Mouse (Mus musculus) layer of hippocampus, postnatal 25 days (tissue): ENCODE measurements at regions not wholly inside any gene's neighbourhood (a gene's known extent, or its start where the extent isn't known, plus 50 kb on each side); places are given as distances from the start of the nearest gene placed in this dataset.

Experiments used
- DNase-seq, 2 experiments: peaks; one replicate each; pipeline ENCODE4 v3.0.0; 2022; ENCODE audit warnings: mixed read lengths in 2 of 2, low spot score in 1 of 2; ENCODE audit errors: extremely low spot score in 1 of 2

DNA sequence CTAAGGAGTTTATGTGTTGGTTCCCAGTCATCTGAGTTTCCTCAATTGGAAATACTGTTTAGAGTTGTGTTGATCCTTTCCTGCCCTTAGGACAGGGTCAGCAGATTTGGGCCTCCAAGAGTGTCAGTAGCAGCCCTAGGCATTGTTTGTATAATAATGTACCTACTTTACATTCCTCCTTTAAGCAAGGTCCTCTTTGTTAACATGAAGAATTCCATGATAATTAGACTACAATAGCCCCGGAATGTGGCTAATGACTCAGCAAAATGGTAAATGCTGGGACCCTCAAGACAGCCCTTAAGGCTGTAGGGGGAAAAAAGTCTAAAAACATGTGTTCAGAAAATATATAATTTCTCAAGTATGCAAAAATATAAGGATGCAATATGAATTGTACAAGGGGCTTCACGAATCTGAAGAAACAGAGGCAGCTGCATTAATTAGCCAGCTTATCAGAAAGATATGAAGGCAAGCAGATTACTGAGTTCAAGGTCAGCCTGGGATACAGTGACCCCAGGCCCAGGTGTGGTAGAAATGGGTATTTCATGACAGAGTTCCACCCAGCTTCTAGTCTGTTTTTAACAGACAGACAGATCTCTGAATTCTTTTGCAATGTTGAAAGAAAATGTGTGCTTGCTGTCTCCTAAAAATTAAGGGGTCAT is 80.1 kb upstream of the Ptprk start:
- DNase-seq: no peak

DNA sequence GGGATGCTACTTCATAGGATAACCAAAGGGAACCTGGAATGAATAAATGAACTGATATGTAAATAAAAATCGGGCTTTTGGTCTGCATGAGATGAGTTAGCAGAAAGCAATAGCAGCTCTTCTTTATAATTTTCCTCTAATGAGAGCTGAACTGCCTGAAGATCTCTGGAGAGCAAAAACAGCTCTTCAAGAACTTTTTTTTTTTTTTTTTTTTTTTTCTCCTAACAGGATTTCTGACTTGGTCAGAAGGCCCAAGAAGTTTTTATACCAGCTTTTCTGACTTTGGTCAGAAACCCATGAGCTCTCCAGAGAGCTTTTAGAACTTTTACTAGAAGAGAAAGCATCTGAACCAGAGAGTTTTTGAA is 79.6 kb upstream of the Ptprk start:
- no peak for DNase-seq

DNA sequence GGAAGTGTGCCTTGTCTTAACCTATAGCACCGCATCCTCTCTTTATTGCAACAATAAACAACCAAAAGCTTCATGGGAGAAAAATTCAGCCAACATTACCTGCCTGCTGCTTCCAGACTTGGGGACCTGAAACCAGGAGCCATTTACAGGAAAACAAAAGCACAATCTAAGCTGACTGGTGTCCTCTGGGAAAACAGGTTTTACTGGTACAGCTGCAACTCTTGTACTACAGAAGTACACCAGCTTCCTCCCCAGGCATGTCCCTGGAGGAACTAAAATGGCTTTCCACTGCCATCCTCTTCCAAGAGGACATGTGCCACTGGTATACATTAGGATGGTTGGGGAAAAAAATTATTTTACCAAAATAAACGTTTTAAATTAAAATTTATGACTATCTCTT is 63.9 kb upstream of the Ptprk start:
- no peak for DNase-seq

DNA sequence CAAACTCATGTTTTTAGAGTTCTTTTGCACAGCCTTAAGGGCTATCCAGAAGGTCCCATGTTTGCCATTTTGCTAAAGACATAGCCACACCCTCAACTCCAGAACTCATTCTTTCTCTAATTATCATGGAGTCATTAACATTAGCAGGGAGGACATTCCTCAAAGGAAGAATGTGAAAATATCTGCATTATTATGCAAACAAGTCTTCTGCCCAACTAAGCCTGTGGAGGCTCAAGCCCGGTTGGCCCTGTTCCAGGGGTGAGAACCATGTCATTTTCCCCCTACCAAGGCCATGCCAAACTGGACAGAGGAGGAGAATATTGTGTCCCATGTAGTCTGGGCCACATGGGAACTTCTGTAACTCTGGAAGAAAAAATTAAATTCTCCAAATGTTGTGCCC is 62.5 kb upstream of the Ptprk start:
- no peak for DNase-seq

DNA sequence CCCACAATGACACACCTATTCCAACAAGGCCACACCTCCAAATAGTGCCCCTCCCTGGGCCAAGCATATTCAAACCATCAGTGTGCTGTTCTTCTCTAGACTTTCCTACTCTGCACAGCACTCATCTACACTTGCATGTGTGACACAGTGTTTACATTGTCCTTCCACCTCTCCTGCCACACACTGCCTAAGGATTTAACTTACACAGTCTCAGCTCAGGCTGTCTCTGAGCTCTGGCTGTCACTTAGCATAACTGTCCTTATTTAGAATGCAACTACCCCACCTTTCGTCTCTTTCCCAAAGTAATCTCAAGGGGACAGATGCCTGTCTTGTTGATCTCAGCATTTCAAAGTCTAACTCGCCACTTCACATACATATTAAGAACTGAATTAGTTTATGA is 61.2 kb upstream of the Ptprk start:
- DNase-seq: no peak

DNA sequence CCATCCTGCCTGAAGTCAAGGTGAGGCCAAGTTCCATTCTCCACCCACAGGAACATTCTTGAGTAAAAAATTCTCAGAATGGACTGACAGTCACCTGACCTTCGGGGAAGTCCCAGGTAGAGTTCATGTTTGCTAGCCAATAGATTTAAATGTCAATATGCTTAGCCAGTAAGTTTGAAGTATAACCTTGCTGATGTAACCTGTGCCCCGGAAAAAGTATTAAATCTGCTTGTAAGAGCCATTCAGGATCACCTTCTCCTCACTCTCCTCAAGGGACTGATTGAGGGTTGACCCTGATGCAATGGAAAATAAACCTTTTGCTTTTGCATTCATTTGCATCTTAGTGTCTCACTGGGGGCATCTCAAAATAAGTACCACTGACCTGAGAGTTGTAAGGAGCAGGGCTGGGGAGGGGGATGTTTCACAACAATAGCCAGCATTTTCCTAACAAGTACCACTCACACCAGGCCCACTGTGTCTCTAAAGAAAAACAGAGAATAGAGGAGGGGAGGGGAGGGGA is 60.3 kb upstream of the Ptprk start:
- no peak for DNase-seq
